Mouse (Mus musculus) lung, postnatal 36 days (tissue): ENCODE results near the gene Lef1.

Experiments
- DNase-seq: peaks from one replicate; pipeline ENCODE4 v3.0.0; 2022; ENCODE audit warnings: mixed read lengths

The Lef1 gene

DNA sequence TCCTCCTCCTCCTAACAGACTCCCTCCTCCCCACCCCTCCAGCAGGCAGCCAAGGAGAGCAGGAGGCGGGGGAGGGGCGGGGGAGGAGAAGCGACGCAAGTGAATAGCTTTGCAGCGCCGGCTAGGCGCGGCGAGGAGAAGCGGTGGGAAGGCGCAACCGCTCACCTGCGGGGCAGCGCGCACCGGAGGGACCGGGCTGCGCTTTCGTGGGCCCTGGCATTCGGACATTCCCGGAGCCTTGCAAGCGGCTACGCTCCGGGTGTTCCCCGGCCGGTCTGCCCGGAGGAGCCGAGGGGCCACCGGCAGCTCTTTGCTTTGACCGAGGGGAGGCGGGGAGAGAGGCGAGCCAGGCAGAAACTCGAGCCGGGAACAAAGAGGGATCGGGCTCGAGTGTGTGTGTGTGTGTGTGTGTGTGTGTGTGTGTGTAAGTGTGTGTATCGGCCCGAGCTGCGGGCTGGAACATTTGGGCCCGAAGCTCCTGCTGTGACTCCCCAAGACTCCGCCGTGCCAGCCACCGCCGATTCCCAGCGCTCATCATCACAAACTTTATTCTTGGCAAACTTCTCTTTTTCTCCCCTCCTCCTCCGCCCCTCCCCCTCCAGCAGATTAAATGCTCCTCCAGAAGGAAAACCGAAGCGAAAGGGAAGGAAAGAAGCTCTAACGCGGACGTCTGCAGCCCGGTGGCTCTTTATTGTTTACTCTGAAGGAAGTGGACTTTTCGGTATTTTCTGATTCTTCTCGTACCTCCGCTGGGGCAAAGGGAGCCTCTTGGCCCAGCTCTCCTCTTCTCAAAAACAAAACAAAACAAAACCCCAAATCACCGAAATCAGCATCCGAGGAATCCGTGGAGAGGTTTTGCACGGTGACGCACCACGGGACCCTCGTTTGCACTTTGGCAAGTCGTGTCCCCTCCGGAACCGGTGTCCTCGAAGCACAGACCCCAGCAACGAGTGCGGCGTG, at the start of gene Lef1:
Gene Lef1, plus strand, starts transcription at position 281 of the 960 bp plus-strand sequence.
- DNase-seq = peak; percentile 29

DNA sequence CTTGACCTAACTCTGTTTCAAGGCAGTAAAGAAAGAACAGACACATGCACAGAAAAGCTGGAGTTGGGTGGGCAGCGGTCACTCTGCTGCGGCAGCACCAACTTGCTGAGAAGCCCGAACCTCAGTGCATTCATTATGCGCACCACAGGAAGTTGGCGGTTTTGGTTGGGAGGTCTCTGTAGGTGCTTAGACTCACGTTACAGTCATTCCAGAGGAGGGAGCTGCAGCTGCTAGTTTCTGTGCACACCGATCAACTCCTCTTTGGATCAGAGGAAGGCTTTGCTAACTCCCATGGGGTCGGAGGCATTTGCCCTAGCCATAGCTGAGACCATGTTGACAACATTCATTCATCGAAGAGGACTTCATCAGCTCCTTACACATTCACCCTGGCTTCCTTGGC, 45.3 kb upstream of the Lef1 start:
- DNase-seq = no peak

DNA sequence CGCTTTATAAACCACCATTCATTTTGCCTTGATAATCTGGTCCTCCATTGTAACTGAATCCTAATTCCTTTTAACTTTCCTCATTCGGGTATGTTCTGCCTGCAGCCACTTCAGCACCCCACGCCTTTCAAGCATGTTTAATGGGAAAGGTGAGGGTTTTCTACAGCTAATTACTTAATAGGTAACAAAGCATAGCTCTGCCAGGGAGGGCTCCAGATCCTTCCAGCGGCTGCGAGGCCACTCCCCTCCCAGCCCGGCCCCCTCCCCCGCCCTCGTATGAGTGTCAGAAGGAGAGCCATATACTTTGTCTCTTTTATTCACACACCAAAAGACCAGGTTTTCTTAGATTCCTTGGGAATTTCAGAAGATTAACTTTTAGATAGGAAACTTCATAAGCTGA, 44.1 kb upstream of the Lef1 start:
- no peak for DNase-seq

DNA sequence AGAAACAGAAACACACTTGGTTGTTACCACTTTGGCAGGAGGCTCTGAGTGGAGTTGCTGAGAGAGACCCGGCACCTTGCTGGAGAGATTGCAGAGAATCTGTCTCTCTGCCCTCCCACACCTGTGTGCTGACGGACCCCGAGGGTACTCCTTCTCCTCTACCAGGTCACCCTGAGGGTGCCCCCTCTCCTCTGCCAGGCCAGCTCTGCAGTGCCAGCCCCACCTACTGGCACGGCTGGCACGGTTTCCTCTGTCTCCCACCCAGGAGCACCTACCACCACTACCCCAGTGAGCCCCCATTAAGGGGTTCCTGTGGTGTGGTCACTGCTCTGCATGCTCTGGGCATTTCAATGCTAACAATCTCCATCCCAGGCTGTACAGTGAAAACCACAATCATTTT, 42.3 kb upstream of the Lef1 start:
- no peak for DNase-seq

DNA sequence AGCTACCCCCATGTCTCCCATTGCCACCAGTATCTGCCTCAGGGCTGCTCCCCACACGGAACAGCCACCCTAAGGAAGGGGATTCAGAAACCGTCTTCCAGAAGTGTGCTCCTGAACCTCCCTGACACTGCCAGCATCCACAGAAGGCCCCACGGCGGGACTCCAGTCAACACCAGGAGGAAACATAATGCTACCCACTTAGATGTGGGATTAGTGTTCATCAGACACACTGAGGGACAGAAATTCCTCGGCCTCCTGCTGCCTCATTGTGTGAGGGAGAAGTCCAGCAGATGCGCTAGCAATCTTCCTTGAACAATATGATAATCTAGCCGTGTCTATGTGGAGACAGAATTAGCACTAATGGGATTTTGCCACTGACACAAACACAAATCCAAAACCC, 40.1 kb upstream of the Lef1 start:
- DNase-seq = no peak

DNA sequence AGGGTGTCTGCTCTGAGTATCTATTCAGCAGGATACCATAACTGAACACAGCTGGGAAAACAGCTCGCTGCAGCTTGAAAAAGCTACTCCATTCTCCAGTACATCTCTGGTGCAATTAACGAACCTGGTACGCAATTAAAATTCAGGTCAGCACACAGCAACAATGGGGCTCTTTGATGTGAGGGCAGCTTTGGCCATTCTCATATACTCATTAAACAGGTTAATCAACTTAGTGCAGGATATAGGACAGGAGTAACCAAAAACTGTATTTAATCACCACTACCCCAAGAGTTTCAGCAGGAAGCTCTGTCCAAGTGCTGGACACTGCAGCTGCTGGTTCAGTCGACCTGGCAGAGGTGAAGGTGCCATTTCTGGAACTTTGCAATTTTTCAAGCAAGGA, 37.6 kb upstream of the Lef1 start:
- DNase-seq = no peak

DNA sequence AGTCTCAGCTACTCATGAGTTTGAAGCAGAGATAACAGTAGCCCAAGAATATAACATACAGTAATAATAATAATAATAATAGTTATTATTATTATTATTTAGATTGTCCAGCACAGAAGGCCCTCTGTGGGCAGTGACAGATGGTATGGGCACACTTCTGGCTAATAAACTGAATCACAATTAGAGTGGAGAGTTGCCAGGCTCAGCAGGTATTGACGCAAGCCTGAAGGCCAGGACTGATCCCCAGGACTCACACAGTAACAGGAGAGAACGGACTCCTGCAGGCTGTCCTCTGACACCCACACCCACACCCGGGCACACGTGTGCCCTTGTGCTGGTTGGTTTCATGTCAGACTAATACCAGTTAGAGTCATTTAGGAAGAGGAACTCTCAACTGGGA, 36.3 kb upstream of the Lef1 start:
- DNase-seq = no peak

DNA sequence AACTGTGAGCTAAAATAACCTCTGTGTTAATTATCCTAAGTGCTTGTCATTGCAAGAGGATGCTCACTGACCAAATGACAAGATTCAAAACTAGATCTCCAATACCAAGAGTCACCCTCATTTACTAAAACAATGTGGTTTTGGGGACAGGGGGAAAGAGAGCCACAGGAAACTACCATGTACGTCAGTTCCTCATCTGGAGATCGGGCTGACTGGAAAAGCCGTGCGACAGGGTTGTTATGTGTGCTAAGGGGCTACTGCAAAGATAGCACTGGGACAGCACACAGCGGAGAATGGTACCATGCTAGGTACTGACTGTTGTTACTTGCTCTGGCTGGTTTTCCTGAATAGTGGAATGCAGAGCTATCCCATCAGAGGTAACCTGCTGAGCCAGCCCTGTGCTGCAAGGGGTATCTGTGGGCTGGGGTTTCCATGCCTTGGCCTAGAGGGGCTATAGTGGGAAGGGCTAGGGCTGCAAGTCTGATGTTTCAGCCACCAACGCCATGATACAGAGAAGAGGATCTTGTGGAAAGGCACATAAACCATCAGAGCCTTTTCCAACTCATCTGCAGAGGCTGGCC, 32.1 kb upstream of the Lef1 start:
- DNase-seq = no peak

DNA sequence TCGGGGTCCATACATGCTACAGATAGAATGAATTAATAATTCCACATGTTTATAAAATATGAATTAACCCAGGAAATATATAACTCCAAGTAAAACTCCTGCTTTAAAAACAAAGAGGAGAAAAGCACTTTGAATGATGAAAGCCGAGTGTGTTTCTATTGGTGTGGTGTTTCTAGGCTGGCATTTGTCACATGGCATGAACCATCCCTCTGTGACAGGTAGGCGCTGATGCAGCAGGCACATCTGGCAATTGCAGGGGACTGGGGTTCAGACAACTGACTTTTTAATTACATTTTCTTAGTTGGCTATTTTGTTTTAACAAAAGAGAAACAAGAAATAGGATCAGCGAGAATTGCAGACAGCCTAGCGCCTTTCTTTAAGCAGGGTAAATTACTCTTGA, 31.6 kb upstream of the Lef1 start:
- no peak for DNase-seq

DNA sequence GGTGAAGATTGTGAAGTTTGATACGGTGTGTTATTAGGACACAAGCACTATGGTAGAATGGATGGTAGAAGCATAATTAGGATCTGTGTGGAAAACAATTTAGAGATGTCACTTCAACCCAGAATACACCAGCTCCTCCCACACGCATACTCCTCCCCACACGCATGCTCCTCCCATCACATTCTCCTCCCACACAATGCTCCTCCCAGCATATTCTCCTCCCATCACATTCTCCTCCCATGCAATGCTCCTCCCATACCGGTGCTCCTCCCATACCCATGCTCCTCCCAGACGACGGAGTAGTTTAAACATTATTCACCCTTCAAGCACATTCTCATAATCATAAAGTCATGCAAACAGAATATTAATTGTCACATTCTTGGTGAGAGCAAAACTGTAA, 26.5 kb upstream of the Lef1 start:
- DNase-seq = no peak

DNA sequence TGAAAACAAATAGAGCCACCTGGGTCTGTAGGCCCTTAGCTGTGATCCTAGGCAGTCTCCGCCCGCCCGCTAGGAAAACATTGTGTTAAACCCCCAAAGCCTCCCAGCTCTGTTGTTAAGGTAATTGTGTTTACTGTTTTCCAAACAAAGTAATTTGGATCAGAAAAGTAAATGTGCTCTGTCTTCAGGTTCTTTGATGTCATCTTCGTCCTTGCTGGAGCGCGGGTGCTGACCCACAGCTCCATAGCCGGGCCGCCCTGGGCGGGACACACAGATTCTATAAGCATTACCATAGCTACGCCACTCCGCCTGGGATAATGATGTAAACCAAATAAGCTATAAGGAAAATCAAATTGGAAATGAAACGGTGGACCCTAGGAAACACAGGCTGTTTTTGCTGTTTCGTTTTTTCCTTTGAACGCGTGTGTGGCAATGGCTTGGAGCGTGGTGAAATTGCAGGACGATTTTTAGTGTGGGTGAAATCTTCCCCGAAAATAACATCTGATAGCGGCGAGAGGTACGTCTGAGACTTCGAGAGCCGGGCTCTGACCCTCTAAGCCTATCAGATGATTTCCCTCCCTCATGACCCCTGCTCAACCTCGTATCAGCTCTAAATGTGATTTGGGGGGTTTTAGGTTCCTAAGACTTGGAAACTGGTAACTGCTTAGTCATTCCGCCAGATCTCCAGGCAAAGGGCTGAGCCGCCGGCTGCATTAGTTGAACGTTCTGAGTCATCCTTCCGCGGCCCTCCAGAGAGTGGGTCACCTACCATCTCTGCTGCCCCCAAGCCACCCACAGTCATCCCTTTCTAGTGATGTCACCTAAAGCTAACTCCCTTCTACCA, 25.3 kb upstream of the Lef1 start:
- DNase-seq = no peak

DNA sequence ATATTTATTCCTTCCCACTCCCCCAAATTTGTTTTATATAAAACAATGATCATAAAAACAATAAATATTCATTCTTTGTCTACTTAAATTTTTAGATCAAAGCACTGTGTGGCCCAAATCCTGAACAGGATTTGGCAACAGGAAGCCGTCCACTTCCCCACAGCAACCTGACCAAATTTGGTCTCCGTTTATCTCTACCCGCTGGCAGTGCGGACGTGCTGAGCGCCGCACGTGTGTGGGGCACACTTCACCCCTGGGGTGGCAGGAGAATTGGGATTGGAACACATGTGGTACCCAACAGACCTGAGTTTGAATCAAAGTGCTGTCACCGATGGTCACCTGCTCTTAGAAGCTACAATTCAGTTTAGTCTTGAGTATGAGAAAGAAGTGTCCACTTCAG, 24.3 kb upstream of the Lef1 start:
- DNase-seq = no peak

DNA sequence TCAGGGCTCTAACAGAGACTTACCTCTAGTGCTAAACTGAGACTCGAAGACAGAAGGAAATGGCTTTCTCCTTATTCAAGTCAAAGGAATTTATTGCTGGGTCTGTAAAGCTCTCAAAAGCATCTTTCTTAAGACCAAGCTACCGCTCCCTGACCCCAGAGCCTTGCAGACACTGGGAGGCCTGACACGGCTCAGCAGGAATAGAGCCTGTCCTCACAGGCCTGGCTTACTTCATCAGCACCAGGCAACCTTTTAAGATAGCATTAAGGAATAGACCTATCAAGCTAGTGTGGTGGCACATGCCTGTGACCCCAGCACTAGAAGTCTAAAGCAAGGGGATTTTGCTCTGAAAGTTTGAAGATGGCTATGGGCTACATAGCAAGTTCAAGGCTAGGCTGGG, 20.6 kb upstream of the Lef1 start:
- no peak for DNase-seq

DNA sequence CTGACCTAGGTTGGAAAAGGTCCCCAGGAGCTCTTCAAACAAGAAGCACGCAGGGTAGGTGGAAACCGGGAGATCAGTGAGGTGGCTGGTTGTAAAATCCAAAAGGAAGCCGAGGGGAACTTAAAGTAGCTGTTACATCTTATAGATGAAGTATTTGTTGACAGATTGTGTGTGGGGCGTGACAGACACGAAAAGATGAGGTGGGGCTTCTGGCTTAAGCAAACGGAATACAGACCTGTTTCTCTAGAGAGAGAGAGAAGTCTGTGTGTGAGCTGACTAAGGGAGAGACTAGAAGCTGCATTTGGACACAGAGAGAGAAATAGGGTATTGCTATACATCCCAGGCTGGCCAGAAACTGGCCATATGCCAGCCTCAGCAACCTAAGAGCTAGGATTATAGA, 18.2 kb upstream of the Lef1 start:
- no peak for DNase-seq

DNA sequence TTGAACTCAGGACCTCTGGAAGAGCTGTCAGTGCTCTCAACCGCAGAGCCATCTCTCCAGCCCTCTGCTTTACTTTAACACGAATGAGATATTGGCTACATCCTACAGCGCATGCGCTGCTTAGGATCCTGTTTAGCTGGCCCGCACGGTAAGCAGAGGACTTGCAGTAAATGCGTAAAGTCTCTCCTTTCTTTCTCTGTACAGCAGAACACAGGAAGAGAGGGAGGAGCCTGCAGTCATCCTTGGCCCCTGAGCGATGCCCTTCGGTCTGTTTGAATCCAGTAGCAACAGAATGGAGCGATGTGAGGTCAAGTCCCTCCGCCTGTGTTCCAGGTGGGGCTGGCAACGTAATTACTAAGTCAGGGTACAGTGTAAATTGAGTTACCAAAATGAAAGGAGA, 16.5 kb upstream of the Lef1 start:
- no peak for DNase-seq

DNA sequence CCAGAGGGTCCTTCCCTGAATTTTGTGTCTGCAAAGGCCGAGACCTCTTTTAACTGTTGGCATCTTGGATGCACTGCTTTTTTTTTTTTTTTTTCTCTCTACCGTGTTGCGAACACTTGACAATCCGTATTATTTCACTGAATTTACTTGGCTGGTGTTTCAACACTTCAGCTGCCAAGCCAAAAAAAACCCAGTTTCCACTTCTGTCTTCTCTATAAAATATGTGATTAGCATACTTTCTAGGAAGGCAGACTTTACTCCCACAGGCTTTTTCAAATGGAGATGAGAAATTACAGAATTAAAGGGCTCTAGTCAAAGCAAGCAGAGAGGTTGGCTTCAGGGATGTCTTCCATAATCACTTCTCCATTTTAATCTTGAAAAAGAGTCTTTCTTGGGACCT, 14.2 kb upstream of the Lef1 start:
- DNase-seq = no peak

DNA sequence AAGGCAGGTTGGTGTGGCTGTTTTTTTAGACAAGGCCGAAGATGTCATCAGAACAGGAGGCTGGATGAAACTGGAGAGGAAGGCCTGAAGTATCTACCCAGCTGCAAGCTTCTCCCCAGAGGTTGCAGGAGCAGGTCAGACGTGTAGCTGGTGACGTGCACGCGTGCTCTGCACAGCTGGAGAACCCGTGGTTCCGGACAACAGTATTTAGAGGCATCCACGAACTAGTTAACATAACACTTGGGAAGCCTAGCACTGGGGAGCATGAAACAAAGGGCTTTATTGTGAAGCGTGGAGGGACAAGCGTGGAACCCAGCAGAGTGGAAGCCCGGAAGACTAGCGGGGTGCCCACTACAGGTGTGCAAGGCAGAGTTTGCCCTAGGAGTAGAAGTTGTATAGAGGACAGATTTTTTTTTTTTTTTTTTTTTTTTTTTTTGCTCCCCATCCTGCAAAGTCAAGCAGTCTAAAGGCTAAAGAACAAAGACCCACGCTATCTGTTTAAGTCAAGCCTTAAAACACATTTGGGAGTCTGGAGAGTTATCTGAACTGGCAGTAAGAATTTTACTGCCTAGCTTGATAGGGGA, 8.0 kb upstream of the Lef1 start:
- DNase-seq = no peak

DNA sequence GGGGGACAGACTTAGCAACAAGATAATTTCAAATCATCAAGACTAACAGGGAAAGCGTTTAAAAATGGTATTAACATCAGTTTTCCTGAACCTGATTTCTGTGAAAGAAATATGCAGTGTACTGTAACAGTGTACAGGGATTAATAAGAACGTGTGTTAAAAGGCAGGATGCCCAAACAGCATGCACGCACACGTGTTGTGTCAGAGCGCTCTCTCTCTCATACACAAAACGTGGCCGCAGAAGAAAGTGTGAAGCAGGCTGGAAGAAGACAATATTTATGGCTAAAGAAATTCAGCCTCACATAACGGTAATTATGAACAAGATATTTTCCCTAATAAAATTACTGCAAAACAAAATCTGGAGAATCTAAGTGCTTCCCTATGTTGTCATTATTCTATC, 4.9 kb upstream of the Lef1 start:
- DNase-seq = no peak

DNA sequence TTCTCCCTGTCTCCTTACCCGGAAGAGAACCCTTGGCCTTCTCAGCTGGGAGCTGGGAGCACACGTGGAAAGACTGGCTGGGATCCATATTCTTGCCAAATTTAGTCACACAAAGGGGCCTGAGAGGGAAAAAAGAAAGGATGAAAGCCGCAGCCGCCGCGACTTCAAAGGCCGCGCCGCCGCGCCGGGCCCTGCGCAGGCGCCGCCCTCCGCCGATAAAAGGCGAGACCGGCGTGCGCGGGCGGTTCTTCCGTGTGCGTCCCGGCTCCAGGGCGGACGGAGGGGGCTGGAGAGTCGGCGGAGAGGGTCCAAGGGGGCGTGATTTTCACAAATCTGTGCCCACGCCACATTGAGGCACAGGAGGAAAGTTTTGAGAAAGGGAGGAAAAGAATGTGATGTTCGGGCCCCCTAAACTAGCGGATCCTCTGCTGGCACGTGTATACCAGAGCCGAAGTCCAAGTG, 4.3 kb upstream of the Lef1 start:
- DNase-seq = peak; percentile 45

DNA sequence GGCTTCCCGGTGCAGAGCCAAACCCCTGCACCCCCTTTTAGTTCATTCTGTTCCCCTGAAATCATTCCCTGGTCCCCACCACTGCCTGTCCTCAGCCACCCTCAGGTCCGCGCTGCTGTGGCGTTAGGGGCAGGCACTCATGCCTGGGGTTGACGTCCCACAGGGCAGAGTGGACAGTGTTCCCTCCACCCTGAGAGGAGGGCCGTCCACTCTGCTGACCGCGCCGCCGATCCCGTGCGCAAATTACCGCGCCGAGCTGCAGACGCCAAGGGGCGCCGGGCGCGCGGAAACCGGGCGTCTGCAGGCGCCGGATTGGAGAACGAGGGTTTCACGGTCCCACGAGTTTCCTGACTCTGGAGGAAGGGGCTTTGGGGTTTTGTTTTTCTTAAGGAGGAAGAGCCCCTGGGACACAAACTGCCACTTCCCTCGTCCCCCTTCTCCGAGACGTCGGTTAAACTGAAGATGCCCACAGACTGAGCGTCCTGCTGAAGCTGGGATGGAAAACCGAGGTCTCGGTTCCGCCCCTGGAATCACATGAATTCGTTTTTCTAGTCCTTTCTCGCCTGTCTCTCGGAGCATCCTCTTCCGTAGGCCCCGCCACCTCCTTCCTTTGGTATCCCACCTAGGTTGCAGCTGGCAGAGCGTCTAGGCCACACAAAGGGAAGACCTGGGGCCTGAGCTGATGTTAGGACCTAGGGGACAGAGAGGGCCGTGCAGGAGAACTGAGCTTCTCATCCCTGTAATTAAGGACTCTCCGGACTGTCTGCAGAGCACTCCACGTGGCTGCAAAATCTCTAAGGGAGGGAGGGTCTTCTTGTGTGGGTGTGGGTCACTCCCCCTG, 3.6 kb upstream of the Lef1 start:
- DNase-seq = no peak

DNA sequence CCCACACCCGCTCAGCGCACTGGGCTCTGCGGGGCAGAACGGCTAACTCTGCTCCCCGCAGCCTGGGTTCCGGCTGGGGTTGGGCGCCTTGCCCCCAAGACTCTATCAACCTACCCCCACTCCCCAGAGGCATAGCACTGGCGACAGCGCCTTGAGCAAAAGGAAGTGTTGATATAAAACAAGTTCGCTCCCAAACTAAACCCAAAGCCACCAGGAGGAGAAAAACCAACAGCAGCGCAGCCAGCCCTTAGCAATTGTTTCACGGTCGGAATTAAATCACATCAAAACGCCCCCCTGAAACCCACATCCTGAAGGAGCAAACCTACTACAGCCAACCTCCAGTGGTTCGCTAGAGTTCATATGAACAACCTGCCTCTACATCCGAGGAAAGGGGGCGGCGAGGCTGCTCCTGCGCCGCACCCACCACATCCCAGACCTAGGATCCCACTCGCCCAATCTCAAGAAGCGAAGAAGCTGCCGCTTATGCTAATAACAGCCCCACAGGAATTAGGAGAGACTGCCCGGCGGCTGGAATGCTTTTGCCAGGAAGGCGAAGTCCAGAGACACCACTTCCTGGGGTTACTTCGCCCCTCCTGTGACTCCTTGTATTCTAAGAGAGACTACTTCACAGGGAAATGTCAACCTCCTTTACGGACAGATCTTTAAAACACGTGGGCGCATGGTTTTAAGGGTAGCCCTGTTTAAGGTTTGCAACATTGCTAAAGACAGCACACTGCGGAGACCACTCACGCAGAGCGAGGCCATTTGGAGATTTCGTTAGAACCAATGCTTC, 2.8 kb upstream of the Lef1 start:
- no peak for DNase-seq
